In the genomic region with DNA sequence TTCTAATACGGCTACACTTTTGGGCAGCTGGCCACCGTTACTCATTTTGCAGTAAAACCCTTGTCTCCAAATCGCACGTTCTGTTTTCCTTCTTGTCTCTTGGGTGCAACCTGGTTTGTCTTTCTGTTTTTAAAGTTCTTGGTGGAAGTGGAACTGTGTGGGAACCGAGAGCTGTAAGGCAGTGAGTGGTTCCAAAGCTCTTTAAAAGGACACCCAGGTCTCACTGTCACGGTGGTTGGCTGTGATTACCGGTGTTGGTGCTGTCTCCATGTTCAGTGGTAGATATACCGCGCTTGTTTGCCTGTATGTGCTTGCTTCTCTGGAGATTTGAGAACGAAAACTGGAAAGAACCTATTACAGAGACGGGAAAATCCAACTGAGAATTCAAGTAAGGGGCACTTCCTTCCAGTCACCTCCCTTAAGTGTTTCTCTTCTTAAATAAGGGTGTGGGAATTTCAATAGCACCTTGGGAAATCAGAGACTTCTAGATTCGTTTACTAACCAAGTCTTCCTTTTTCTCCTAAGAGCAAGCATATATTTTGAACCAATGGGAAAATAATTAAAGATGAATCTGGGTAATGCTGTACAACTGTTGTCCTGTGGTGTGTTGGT, we compare ENCODE assay signal across 8 mouse cellular contexts. TPM values are rescaled to one million over a fixed set of nuclear protein-coding genes. Genes with fewer than 3 reads are reported as not detected.
DNase-seq lines count a peak whose midpoint lies in the region; ATAC-seq and TF ChIP-seq lines count a peak whose summit lies in the region.

No protein-coding gene starts in this region.

- peaks cover 8% of the 10 kb centered on the region for H3K4me1 ChIP-seq in thymus, adult 2 months (replicated peaks; ENCODE audit: control insufficient read depth, insufficient read depth, low read length)
- no peaks in the 10 kb centered on the region; the same call in 1 of the 2 replicates for H3K4me1 ChIP-seq in limb, embryonic 12.5 days (replicated peaks)

- WGBS in thymus, adult 2 months, result 6% methylated on average over 12 of the region's 12 CpGs
- 6% methylated on average over 12 of the region's 12 CpGs for WGBS in limb, embryonic 12.5 days

- no peak overlapping the region for H3K9ac ChIP-seq in limb, embryonic 12.5 days (replicated peaks)

- peak; percentile 6 to 16 for DNase-seq in cerebellum, postnatal 25 days
- no peak for DNase-seq in cerebellum, adult 9-11 months
- peak; percentile 5 for DNase-seq in thymus, adult 2 months
- no peak for DNase-seq in thymus, postnatal 25 days
- no peak for DNase-seq in spleen, adult 18-20 months
- no peak for DNase-seq in frontal cortex, postnatal 14 days (ENCODE audit: low spot score in 2 of 2)

- TF ChIP-seq POLR2A in thymus, adult 2 months (IDR thresholded peaks at IDR 0.05; ENCODE audit: control insufficient read depth, extremely low read depth, insufficient read depth, low read length, poor library complexity), result no peak

- no peaks in the 10 kb centered on the region for H3K27me3 ChIP-seq in thymus, adult 2 months (ENCODE audit: control insufficient read depth, insufficient read depth, low read length)
- peaks cover 4% of the 10 kb centered on the region; the same call in 1 of the 2 replicates for H3K27me3 ChIP-seq in limb, embryonic 12.5 days

- no peaks in the 10 kb centered on the region for H3K9me3 ChIP-seq in limb, embryonic 12.5 days

- H3K4me2 ChIP-seq in limb, embryonic 12.5 days, result peak overlapping the region; percentile 77

- H3K27ac ChIP-seq in thymus, adult 2 months (ENCODE audit: control insufficient read depth, insufficient read depth, low read length), result no peak overlapping the region
- H3K27ac ChIP-seq in limb, embryonic 12.5 days, result 0 out of 2 replicates have a peak overlapping the region, but pooled peaks have one; percentile 12

- no peak for TF ChIP-seq CTCF in thymus, adult 2 months (IDR thresholded peaks at IDR 0.05; ENCODE audit: borderline replicate concordance, control insufficient read depth, extremely low read depth, insufficient read depth, low read length, poor library complexity)

- H3K36me3 ChIP-seq in thymus, adult 2 months (ENCODE audit: control insufficient read depth, insufficient read depth, low read length), result no peaks in the 10 kb centered on the region
- H3K36me3 ChIP-seq in limb, embryonic 12.5 days, result no peaks in the 10 kb centered on the region

- peak overlapping the region; percentile 73 for H3K4me3 ChIP-seq in thymus, adult 2 months (ENCODE audit: control insufficient read depth, insufficient read depth, low read length)
- H3K4me3 ChIP-seq in limb, embryonic 12.5 days (replicated peaks), result peak overlapping the region; percentile 54

- no peak for ATAC-seq in limb, embryonic 12.5 days (ENCODE audit: insufficient number of reproducible peaks, insufficient read depth, low FRiP score, low TSS enrichment, low read depth)
- ATAC-seq in neutrophil, adult 5-6 weeks (ENCODE audit: extremely low read depth, insufficient number of reproducible peaks, low FRiP score, poor library complexity, severe bottlenecking), result 0 out of 2 replicates have a peak, but pooled peaks have one; percentile 3

RNA-seq across cellular contexts. Expression of gene Lcp1, which starts 0.5 kb away (rescaled TPM):
- 62.8 and 71.2 TPM in 2 replicates for polyA plus RNA-seq in thymus, adult 2 months (2012; rRNA removed)
- 21.5 and 24.5 TPM in 2 replicates for polyA plus RNA-seq in limb, embryonic 12.5 days (2016; fragmentation: Nextera tagmentation; extraction: Ambion mirVana)
- total RNA-seq in neutrophil, adult 5-6 weeks (2017), result 1,430 and 1,555 TPM in 2 replicates

RNA-seq across cellular contexts. Expression of gene Lrrc63, which starts 0.7 kb away (rescaled TPM):
- 0.04 TPM in 1 of 2 replicates, not detected in the other for polyA plus RNA-seq in thymus, adult 2 months (2012; rRNA removed)
- polyA plus RNA-seq in limb, embryonic 12.5 days (2016; fragmentation: Nextera tagmentation; extraction: Ambion mirVana), result 0.08 TPM in 2 replicates
- 0.61 and 1.0 TPM in 2 replicates for total RNA-seq in neutrophil, adult 5-6 weeks (2017)

Comparison
In these comparisons a context has a peak if more than half of its experiments do, and no peak if none do; other contexts are left out.
1. DNase-seq: peak in cerebellum, postnatal 25 days (2 of 2) and thymus, adult 2 months (single experiment); none in cerebellum, adult 9-11 months (single experiment), thymus, postnatal 25 days (single experiment), spleen, adult 18-20 months (0 of 2) and frontal cortex, postnatal 14 days (0 of 2).